Mouse (Mus musculus) thymus, adult 2 months (tissue): ENCODE results near the gene Sept11. TPM values are rescaled to one million over a fixed set of nuclear protein-coding genes. Genes with fewer than 3 reads are reported as not detected.
A peak's percentile ranks its signal among the peaks of the same experiment; 100 is the strongest.

Experiments used
- DNase-seq: peaks from one replicate; pipeline ENCODE4 v3.0.0; 2021
- H3K27ac ChIP-seq: fragments of 200-500 bp; 2 replicates; pipeline ENCODE4 v1.5.1; 2012; ENCODE audit warnings: low read length, control low read depth; ENCODE audit not compliant: control insufficient read depth, insufficient read depth
- H3K27me3 ChIP-seq: fragments of 200-500 bp; 2 replicates; pipeline ENCODE4 v1.6.1; 2012; ENCODE audit warnings: mild to moderate bottlenecking, low read length, moderate library complexity, mixed read lengths; ENCODE audit not compliant: control insufficient read depth, insufficient read depth
- H3K36me3 ChIP-seq: fragments of 200-500 bp; 2 replicates; pipeline ENCODE4 v1.6.1; 2012; ENCODE audit warnings: mild to moderate bottlenecking, low read length, moderate library complexity; ENCODE audit not compliant: control insufficient read depth, insufficient read depth
- H3K4me1 ChIP-seq: fragments of 200-500 bp; replicated peaks from 2 replicates; pipeline ENCODE4 v1.6.1; 2012; ENCODE audit warnings: low read length; ENCODE audit not compliant: control insufficient read depth, insufficient read depth
- H3K4me3 ChIP-seq: fragments of 200-500 bp; 2 replicates; pipeline ENCODE4 v1.5.1; 2012; ENCODE audit warnings: mild to moderate bottlenecking, low read length, control low read depth, moderate library complexity; ENCODE audit not compliant: control insufficient read depth, insufficient read depth
- CTCF ChIP-seq: fragments of 200-500 bp; IDR thresholded peaks from 2 replicates; pipeline ENCODE4 v1.5.1; 2012; ENCODE audit warnings: mild to moderate bottlenecking, control low read depth, low read length, moderate library complexity, borderline replicate concordance; ENCODE audit not compliant: control insufficient read depth, poor library complexity, insufficient read depth; ENCODE audit errors: extremely low read depth
- POLR2A ChIP-seq: fragments of 200-500 bp; IDR thresholded peaks from 2 replicates; pipeline ENCODE4 v1.6.1; 2012; ENCODE audit warnings: mild to moderate bottlenecking, low read length, control low read depth, moderate library complexity; ENCODE audit not compliant: control insufficient read depth, poor library complexity, insufficient read depth; ENCODE audit errors: extremely low read depth
- WGBS: fragments of 180-500 bp; shearing (Covaris S2); methylation state at CpG from one replicate; pipeline ENCODE4 v1.1.7; 2018; 5-methylcytosine and 5-hydroxymethylcytosine counted together
- polyA plus RNA-seq: library from polyadenylated mRNA; depleted of rRNA; stranded (reverse); fragments of >200 nt; gene quantifications from 2 replicates; pipeline ENCODE4 v1.2.3, GENCODE M21; 2012

Gene Sept11
- polyA plus RNA-seq, 1 experiment: 39.0 TPM

DNA sequence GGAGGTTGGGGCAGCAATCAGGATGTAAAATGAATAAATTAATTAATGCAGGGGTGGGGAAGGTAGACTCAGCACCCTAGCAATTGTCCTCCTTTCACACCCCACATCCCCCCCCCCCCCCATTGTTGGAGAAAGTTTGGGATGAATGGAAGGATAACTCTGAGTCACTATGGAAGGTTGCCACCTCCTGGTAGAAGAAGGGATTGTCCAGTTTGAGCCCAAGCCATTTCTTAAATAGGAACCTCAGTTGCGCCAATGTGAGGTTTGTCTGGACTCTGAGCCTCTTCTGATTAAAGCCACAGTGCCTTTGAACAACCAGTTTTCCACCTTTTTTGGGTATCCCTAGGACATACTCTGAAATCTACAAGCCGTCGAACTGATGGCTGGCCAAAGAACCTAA, 70.3 kb downstream of the Sept11 start:
- Histone ChIP-seq H3K36me3 (peaks cover 20% of the 10 kb centered on the region), H3K27ac (no peak overlapping the region), H3K27me3 (no peaks in the 10 kb centered on the region), H3K4me1 (no peaks in the 10 kb centered on the region), H3K4me3 (no peak overlapping the region)
- TF ChIP-seq POLR2A (no peak), CTCF (no peak)
- DNase-seq: peak; percentile 14
- 90% methylated on average over 3 of the region's 3 CpGs for WGBS

GRCm38 (mm10) chr5:93167919-93168516, 74.8 kb downstream of the Sept11 start:
- TF ChIP-seq POLR2A (no peak), CTCF (no peak)
- H3K27me3 ChIP-seq: no peaks in the 10 kb centered on the region
- peaks cover 22% of the 10 kb centered on the region for H3K36me3 ChIP-seq
- H3K27ac ChIP-seq: no peak overlapping the region
- WGBS: 97% methylated on average over 11 of the region's 11 CpGs
- no peak for DNase-seq
- H3K4me1 ChIP-seq: no peaks in the 10 kb centered on the region; the same call in 1 of the 2 replicates
- no peak overlapping the region for H3K4me3 ChIP-seq

GRCm38 (mm10) chr5:93168654-93169053, 75.4 kb downstream of the Sept11 start:
- Histone ChIP-seq H3K4me3 (no peak overlapping the region), H3K4me1 (no peaks in the 10 kb centered on the region; the same call in 1 of the 2 replicates), H3K27ac (no peak overlapping the region), H3K27me3 (no peaks in the 10 kb centered on the region), H3K36me3 (peaks cover 22% of the 10 kb centered on the region)
- over 99% methylated on average over 6 of the region's 6 CpGs for WGBS
- TF ChIP-seq CTCF (no peak), POLR2A (no peak)
- DNase-seq: no peak

DNA sequence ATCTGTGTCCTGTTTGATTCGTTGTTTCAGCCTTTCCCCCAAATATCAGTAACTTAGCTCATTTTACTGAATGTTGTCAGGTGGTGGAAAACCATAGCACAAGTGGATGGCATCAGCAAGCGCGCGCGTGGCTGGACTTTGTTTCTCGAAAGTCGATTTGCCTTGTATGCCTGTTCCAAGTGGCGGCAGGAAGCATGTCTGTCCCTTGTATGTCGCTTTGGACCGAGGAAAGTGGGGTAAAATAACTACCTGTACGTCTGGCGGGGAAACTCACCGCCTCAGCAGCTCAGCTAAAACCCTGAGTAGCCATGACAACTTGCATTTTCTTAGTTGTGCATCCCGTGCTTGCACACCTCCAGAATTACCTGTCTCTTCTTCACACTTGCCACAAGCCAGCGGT, 78.2 kb downstream of the Sept11 start:
- Histone ChIP-seq H3K27ac (no peak overlapping the region), H3K4me1 (no peaks in the 10 kb centered on the region; the same call in 1 of the 2 replicates), H3K4me3 (no peak overlapping the region), H3K36me3 (peaks cover 22% of the 10 kb centered on the region), H3K27me3 (no peaks in the 10 kb centered on the region)
- WGBS: 95% methylated on average over 15 of the region's 15 CpGs
- DNase-seq: no peak
- TF ChIP-seq CTCF (no peak), POLR2A (no peak)

GRCm38 (mm10) chr5:93172536-93172935, 79.3 kb downstream of the Sept11 start:
- H3K27me3 ChIP-seq: no peaks in the 10 kb centered on the region
- no peak for DNase-seq
- 94% methylated on average over 6 of the region's 6 CpGs for WGBS
- H3K36me3 ChIP-seq: peaks cover 18% of the 10 kb centered on the region
- no peak overlapping the region for H3K27ac ChIP-seq
- TF ChIP-seq CTCF (no peak), POLR2A (no peak)
- no peaks in the 10 kb centered on the region; the same call in 1 of the 2 replicates for H3K4me1 ChIP-seq
- no peak overlapping the region for H3K4me3 ChIP-seq

DNA sequence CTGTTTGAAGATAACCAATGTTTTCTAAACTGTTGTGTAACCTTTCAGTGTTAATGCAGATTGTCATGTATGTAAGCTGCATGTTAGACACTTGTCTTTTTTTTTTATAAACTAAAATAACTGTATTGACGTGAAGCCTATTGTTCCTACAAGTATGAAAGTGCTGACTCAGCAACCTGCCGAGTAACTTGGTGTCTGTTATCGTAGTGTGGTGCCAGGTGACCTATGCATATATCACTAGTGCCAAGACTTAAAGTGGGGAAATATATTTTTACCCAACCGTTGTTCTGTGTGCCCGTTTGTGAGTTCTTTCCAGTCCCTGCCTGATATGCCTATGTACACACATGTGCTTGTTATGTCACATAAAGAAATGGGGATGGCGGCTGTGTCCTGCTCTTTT, 81.4 kb downstream of the Sept11 start:
- TF ChIP-seq POLR2A (no peak), CTCF (no peak)
- Histone ChIP-seq H3K36me3 (peaks cover 8% of the 10 kb centered on the region), H3K4me1 (no peaks in the 10 kb centered on the region; the same call in 1 of the 2 replicates), H3K4me3 (no peak overlapping the region), H3K27ac (no peak overlapping the region), H3K27me3 (no peaks in the 10 kb centered on the region)
- no peak for DNase-seq
- WGBS: 93% methylated on average over 6 of the region's 6 CpGs
